Mouse (Mus musculus): Measurements from ENCODE around the gene Ttc5.
A peak's percentile ranks its signal among the peaks of the same experiment; 100 is the strongest.
"Not testable (repeated sequence)": the region's sequence is repeated elsewhere in the genome, so short reads cannot be mapped to it uniquely, and the experiment has no call there.

Gene Ttc5

DNA sequence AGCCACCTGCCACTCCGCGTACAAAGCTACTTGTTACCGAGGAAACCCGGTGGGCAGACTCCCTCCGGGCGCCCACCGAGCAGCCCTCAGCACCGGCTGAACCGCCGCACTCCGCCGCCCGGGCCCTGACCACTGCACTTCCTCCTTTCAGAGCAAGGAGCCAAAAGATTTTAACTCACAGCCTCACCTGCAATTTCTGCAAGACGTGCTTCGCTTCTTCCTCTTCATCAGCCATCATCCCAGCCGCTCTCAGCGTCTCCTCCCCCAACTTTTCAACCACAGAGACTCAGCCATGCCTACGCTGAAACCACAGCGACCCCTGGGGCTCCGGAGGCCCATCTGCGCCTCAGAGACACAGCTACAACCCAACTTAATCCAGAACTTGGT is at the start of gene Ttc5:
Gene Ttc5, minus strand, starts transcription at position 269 of the 387 bp plus-strand sequence.
- DNase-seq (ENCODE audit: low read depth, low spot score): peak; percentile 94

GRCm38 (mm10) chr14:50834435-50834834 is 49.1 kb upstream of the Ttc5 start:
- no peak for DNase-seq (ENCODE audit: low read depth, low spot score)

DNA sequence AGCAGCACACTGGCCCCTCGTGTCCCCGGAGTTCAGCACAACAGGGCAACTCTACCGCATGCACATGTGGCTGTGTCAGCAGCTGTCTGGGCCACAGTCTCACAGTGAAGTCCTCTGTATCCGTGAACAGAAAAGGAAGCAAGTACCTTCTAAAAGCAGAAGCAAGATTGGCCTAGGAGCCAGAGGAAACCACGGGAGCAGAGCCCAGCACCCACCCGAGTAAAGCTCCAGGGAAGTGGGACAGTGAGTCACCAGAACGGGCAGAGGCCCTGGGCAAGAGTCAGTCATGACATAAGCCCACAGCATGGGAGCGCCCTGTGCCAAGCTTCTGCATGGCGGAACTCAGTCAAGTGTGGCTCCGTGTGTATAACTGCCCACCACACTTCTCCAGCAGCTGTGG is 48.6 kb upstream of the Ttc5 start:
- no peak for DNase-seq (ENCODE audit: low read depth, low spot score)

GRCm38 (mm10) chr14:50829878-50830277 is 44.6 kb upstream of the Ttc5 start:
- no peak for DNase-seq (ENCODE audit: low read depth, low spot score)

DNA sequence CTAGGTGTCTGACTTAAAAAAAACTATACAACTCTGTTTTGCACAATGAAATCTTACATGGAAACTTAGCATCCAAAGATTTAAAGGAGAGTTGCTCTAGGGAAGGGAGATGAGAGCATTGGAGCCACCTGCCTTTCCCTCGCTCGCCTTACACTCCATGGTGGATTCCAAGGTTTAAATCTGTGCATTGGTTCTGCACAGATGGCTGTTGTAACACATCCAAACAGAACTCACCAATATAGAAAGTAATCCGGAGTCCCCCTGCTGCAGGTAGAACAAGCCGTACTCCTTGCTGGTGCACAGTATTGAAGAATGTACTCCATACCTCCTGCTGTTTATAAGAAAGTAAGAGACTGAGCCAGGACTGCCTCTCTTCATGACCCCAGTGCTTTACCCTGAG is 41.3 kb upstream of the Ttc5 start:
- no peak for DNase-seq (ENCODE audit: low read depth, low spot score)

DNA sequence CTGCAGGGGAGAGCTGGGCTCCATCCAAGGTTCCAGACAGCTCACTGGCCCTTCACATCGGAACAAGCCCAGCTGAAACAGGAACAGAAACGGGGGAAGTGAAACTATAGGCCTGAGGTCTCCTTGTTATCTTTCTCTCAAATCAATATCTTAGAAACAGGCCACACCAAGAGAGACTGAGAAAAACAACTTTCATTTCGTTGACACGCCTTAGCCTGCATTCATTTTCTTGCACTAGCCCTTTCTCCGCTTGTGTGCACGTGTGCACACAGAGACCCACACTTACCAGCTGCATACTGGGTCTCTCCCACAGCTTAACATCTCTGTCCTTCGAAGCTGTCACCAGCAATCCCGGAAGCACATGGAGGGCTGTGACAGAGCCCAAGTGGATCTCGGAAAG is 38.9 kb upstream of the Ttc5 start:
- no peak for DNase-seq (ENCODE audit: low read depth, low spot score)

DNA sequence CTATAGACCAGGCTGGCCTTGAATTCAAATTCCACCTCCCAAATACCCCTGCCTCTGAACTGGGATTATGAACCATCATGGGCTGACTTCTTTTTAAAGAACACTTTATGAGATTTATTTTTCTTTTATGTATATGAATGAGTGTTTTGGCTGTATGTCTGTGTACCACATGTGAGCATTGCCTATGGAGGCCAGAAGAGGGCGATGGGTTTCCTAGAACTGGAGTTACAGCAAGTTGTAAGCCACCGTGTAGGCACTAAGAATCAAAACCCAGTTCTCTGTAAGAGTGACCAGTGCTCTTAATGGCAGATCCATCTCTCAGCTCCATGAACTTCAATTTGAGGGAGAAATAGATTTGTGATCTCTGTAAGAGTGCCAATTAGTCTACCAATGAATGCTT is 37.9 kb upstream of the Ttc5 start:
- no peak for DNase-seq (ENCODE audit: low read depth, low spot score)

GRCm38 (mm10) chr14:50813060-50813459 is 27.7 kb upstream of the Ttc5 start:
- DNase-seq (ENCODE audit: low read depth, low spot score): no peak

DNA sequence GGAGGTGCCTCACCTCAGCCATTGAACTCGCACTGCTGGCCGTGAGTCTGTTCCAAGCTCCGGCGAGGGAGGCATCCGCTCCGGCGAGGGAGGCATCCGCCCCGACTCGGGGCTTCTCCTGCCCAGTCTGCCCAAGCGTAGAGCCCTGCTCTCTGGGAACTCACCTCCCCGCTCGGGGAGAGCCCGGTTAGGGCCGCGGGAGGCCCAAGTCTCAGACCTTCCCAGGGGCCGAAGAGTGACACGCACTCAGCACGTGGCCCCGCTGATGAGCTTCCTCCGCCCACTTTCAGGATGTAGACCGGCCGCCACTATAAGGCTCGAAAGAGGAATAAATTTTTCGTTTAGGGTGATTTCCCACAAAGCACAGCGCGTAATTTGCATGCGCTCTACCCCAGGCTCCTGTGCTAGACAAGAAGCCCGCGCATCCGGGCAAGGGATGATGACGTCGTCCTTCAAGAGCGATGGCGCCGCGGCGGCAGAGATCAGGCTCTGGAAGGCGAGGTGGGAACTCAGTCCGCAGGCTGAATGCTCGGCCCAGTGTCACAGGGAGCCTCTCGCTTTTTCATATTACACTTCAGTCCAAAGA is 22.3 kb upstream of the Ttc5 start, which contains the start of the genes Ccnb1ip1 and Parp2:
Gene Ccnb1ip1, minus strand, starts transcription at position 246 of the 586 bp plus-strand sequence.
Gene Parp2, plus strand, starts transcription at position 355 of the 586 bp plus-strand sequence.
- peak; percentile 97 for DNase-seq (ENCODE audit: low read depth, low spot score)

DNA sequence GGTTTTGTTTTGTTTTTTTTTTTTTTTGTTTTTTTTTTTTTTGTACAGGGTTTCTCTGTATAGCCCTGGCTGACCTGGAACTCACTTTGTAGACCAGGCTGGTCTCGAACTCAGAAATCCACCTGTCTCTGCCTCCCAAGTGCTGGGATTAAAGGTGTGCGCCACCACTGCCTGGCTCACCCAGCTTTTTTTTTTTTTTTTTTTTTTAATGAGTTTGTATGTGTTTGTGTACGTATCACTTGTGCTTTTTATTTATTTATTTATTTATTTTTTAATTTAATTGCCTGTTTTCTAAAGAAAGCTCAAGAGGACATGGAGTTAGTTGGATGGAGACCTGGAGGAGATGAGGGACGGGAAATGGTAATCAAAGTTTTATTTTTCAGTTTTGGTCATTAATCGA is 21.1 kb upstream of the Ttc5 start:
- DNase-seq (ENCODE audit: low read depth, low spot score): not testable (repeated sequence)

DNA sequence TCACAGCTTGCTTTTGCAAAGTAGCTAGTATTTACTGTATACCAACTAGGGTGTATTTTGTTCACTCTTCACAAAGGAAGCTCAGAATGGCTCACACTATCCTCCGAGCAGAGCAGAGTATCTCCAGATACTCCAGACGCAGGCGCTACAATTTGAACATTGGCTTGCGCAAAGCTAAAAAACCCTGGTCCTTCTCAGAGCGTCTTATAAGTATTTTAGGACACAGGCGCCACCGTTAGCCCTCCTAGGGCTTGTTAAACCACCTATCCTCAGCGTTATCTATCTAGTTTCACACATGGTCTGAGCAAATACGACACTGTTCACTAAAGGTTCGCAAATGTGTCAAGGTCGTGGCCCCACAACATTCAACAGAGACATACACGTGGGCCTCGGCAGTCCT is 19.4 kb upstream of the Ttc5 start:
- no peak for DNase-seq (ENCODE audit: low read depth, low spot score)

DNA sequence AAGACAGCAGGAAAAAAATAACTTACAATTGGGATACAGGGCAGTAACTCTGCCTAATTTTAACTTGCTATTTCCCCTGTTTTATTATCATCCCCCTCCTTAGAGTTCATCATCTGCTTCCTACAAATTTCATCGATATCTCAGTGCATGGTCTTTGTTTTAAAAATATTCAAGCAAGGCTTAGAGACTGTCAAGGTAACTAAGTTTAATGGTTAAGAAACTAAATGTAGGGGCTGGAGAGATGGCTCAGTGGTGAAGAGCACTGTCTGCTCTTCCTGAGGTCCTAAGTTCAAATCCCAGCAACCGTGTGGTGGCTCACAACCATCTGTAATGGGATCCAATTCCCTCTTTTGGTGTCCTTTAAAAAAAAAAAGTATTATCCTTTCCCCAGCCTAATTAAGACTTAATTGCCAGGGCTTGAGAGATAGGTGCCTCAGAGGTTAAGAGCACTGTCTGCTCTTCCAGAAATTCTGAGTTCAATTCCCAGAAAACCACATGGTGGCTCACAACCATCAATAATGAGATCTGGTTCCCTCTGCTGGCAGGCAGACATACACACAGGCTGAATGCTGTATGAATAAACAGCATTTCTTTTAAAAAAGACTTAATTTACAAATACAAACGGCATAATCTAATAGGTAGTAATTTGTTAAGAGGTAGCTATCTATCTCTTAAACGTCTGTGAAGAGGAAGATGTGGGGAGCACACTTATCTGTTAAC is 17.7 kb upstream of the Ttc5 start:
- peak; percentile 75 for DNase-seq (ENCODE audit: low read depth, low spot score)

- DNase-seq (ENCODE audit: low read depth, low spot score): no peak
Measured at GRCm38 (mm10) chr14:50802441-50802840, 17.1 kb upstream of the Ttc5 start.

DNA sequence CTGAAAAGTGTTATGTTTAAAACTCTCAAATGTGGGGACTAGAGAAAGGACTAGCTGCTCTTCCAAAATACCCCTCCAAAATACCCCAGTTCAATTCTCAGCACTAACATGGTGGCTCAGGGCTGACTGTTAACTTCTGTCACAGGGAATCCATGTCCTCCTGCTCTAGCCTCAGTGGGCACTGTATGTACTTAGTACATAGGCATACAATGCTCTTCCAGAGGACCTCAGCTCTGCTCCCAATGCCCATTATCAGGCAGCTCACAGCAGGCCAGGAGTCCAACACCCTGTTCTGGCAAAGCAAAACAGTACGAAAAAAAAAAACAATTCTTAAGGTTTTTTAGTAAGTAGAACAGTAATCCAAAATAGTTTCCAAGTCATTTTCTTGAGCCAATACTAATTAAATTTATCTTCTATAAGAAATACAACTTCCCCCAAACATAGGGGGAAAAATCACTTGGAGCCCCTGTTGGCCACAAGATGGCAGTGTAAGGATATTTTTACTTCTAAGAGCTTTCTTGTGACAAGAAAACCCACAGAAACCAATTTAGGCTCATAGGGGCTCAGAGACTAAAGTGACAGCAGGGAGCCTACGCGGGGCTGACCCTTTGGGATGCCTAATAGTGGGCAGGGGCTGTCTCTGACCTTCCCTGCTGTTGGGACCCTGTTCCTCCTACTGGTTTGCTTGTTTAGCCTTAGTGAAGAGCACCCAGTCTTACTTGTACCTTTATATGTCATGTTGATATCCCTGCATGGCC is 14.4 kb upstream of the Ttc5 start:
- peak; percentile 72 for DNase-seq (ENCODE audit: low read depth, low spot score)

- DNase-seq (ENCODE audit: low read depth, low spot score): peak; percentile 77
Measured at GRCm38 (mm10) chr14:50798512-50798911, 13.2 kb upstream of the Ttc5 start.

GRCm38 (mm10) chr14:50796464-50796863 is 11.1 kb upstream of the Ttc5 start:
- DNase-seq (ENCODE audit: low read depth, low spot score): no peak

GRCm38 (mm10) chr14:50795965-50796364 is 10.6 kb upstream of the Ttc5 start:
- DNase-seq (ENCODE audit: low read depth, low spot score): no peak

DNA sequence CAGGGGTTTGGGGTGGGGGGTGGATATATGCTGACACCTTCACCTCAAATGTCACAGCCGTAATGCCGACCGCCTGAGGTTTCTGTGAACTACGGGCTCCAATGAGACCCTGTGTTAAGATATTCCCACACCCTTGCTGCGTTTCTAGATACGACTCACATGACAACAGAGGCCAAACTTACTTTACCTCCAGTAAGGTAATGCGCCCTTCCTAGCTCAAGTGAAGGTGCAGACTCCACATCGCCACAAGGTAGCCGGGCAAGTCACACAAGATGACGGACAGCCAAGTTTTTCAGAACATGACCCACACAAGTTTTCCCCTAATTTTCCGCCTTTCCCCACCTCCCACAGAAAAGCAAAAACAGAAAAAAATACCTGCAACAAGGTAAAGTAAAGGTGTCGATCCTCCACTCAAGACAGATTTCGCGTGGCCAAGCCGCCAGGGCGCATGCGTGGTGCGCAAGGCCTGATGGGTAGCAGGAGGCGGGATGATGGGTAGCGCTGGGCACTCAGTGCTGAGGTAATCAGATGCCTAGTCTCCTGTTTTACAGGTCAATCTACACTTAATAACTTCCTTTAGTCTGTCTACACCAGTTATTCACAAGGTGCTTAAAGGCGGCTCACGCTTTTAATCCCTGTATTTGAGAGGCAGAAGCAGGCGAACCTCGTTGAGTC is 10.1 kb upstream of the Ttc5 start:
- DNase-seq (ENCODE audit: low read depth, low spot score): peak; percentile 83

DNA sequence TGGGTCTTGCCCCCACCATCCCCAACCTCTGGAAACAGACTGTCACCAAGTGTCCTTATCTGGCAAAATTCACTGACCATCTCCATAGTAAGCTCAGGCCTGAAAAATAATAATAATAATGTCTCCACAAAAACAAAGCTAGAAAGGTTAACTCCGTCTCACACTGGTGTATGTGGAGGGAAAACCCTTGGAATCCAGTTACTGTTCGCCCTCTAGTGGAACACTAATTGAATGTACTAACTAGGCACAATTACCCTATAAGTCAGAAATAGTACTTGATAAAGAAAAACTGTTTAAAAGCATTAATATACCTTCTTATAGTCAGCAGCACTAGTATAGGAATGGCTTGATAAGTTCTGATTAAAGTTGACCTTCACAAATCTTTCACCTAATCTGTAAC is 2.8 kb upstream of the Ttc5 start:
- DNase-seq (ENCODE audit: low read depth, low spot score): no peak

GRCm38 (mm10) chr14:50784391-50785250 is 698 bp downstream of the Ttc5 start:
- no peak for DNase-seq (ENCODE audit: low read depth, low spot score)

GRCm38 (mm10) chr14:50782166-50782565 is 3.2 kb downstream of the Ttc5 start:
- DNase-seq (ENCODE audit: low read depth, low spot score): peak; percentile 73
